Mouse (Mus musculus) heart, adult 2 months (tissue): Measurements from ENCODE around the gene Abcc3.

Experiments
- CTCF ChIP-seq: fragments of 200-600 bp; IDR thresholded peaks from 2 replicates; pipeline ENCODE4 v1.8.1; 2022; ENCODE audit warnings: antibody characterized with exemption, mild to moderate bottlenecking, moderate library complexity
- EP300 ChIP-seq: fragments of 200-500 bp; IDR thresholded peaks from 2 replicates; pipeline ENCODE4 v1.6.1; 2011; ENCODE audit warnings: low read depth, low read length, control low read depth; ENCODE audit not compliant: insufficient read depth
- POLR2A ChIP-seq: fragments of 200-500 bp; IDR thresholded peaks from 2 replicates; pipeline ENCODE4 v1.6.1; 2011; ENCODE audit warnings: mild to moderate bottlenecking, low read depth, low read length, control low read depth; ENCODE audit not compliant: insufficient read depth

DNA sequence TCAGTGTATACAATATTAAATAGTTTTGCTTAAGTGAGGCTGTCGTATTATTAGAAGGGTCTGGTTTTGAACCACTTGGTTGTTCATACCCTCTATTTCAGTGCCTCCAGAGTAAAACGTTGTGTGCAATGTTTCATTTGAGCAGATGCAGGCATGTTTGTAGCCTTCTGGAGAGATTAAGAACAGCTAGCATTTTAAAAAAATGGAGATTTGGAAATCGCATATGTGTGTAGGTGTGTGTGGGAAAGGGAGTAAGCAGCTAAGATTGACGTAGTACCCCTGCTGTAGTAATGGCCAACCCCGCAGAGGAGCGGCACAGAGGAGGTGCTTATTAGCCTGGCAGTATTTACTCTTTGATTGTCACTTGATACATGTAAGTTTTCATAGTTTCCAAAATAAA lies 60.1 kb downstream of the Abcc3 start:
- no peak for TF ChIP-seq CTCF
- TF ChIP-seq POLR2A = no peak
- no peak for TF ChIP-seq EP300
